Mouse (Mus musculus): Measurements from ENCODE around the gene Fbf1. TPM values are rescaled to one million over a fixed set of nuclear protein-coding genes. Genes with fewer than 3 reads are reported as not detected.

Gene Fbf1
- 11.1 TPM for polyA plus RNA-seq (2017; shearing (Covaris generic))

GRCm38 (mm10) chr11:116167884-116168439, at the start of gene Fbf1:
Fbf1 (minus strand) TSS chr11:116168166.

GRCm38 (mm10) chr11:116198639-116199531, 30.9 kb upstream of the Fbf1 start, which contains the start of the genes Ten1 and Acox1:
Ten1 (plus strand) TSS chr11:116198855.
Acox1 (minus strand) TSS chr11:116199045.

GRCm38 (mm10) chr11:116138468-116139138, 29.4 kb downstream of the Fbf1 start, which contains the start of gene Mrpl38:
Mrpl38 (minus strand) TSS chr11:116138868.

DNA sequence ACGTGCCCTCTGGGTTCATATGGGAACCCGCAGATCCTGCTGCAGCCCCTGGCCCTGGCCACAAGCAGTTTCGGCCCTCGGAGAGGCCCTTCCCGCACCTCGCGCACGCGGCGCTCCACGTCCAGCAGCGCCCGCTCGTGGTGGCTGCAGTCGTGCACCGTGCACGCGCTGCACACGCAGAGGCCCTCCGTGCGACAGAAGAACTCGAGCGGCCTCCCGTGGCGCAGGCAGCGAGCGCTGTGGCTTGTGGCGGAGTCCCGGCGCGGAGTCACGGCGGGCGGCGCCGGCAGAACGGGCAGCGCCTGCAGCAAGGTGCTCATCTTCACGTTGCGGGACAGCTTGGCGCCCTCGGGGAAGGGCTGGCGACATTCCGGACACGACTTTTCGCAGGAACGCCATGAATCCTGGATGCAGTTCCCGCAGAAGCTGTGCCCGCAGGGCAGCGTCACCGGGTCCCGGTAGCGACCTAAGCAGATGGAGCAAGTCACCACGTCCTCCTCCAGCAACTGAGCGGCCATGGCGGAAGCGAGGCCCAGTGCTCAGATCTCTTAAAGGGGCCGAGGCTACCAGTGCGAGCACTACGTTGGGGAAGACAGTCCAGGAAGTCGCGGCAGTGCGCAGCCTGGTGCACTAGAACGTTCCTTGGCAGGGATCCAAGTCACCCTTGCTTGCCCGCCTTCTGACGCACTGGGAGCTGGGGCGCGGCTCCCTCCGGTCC, 37.3 kb downstream of the Fbf1 start, which contains the start of gene Trim65:
Gene Trim65, minus strand, starts transcription at position 641 of the 718 bp plus-strand sequence.

GRCm38 (mm10) chr11:116127156-116127980, 40.6 kb downstream of the Fbf1 start, which contains the start of gene Trim47:
Trim47 (minus strand) TSS chr11:116127210.

Other genes with a start within 250 kb of the Fbf1 start
- gene Sap30bp, start 234.9 kb downstream of the Fbf1 start, polyA plus RNA-seq (2017; shearing (Covaris generic)) = 39.1 TPM
- 21.0 TPM for gene Recql5, start 234.7 kb downstream of the Fbf1 start, polyA plus RNA-seq (2017; shearing (Covaris generic))
- gene Itgb4, start 193.5 kb downstream of the Fbf1 start, polyA plus RNA-seq (2017; shearing (Covaris generic)) = 0.06 TPM
- 42.0 TPM for gene Galk1, start 155.4 kb downstream of the Fbf1 start, polyA plus RNA-seq (2017; shearing (Covaris generic))
- gene H3f3b, start 140.2 kb downstream of the Fbf1 start, polyA plus RNA-seq (2017; shearing (Covaris generic)) = 1,568 TPM
- 43.3 TPM for gene Unk, start 137.8 kb downstream of the Fbf1 start, polyA plus RNA-seq (2017; shearing (Covaris generic))
- gene Unc13d, start 90.2 kb downstream of the Fbf1 start, polyA plus RNA-seq (2017; shearing (Covaris generic)) = 154 TPM
- 187 TPM for gene Wbp2, start 81.2 kb downstream of the Fbf1 start, polyA plus RNA-seq (2017; shearing (Covaris generic))
- gene Trim47, start 41.0 kb downstream of the Fbf1 start, polyA plus RNA-seq (2017; shearing (Covaris generic)) = 0.61 TPM
- gene Trim65, start 37.0 kb downstream of the Fbf1 start, polyA plus RNA-seq (2017; shearing (Covaris generic)) = 16.6 TPM
- gene Mrpl38, start 29.3 kb downstream of the Fbf1 start, polyA plus RNA-seq (2017; shearing (Covaris generic)) = 72.0 TPM
- gene Ten1, start 30.7 kb upstream of the Fbf1 start, polyA plus RNA-seq (2017; shearing (Covaris generic)) = 70.5 TPM
- 15.6 TPM for gene Acox1, start 30.9 kb upstream of the Fbf1 start, polyA plus RNA-seq (2017; shearing (Covaris generic))
- 0.23 TPM for gene Evpl, start 69.9 kb upstream of the Fbf1 start, polyA plus RNA-seq (2017; shearing (Covaris generic))
- 74.3 TPM for gene Srp68, start 106.1 kb upstream of the Fbf1 start, polyA plus RNA-seq (2017; shearing (Covaris generic))
- gene Galr2, start 112.8 kb upstream of the Fbf1 start, polyA plus RNA-seq (2017; shearing (Covaris generic)) = not detected
- 86.8 TPM for gene Exoc7, start 139.1 kb upstream of the Fbf1 start, polyA plus RNA-seq (2017; shearing (Covaris generic))
- gene Foxj1, start 167.2 kb upstream of the Fbf1 start, polyA plus RNA-seq (2017; shearing (Covaris generic)) = not detected
- 3.7 TPM for gene Rnf157, start 244.9 kb upstream of the Fbf1 start, polyA plus RNA-seq (2017; shearing (Covaris generic))

Data from CD4-positive, CD25-positive, alpha-beta regulatory T cell (primary cell).